Mouse (Mus musculus): ENCODE data around the gene Cd300a. TPM values are rescaled to one million over a fixed set of nuclear protein-coding genes. Genes with fewer than 3 reads are reported as not detected.

Gene Cd300a
- total and polyA plus RNA-seq, 3 experiments: 0.58 TPM; not detected in 2

DNA sequence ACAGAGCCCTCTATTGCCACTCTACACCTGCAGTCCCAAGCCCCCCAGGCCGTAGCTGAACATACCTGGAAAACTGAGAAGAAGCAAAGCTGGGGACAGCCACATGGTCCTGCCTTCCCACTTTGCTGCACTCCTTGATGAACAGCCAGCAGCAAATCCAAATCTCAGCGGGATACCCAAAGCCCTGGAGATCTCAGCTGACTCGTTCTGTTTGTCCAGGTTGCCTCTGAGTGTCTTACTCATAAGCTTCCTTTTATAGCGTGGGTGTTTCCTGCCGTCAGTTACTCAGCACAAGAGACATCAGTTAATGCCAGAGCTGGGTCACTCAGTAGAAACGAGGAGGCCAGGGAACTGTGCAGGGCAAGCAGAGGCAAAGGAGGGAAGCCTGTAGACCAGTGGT is 44.3 kb downstream of the Cd300a start, which contains the start of gene Cd300lb:
Gene Cd300lb, minus strand, starts transcription at position 243 of the 400 bp plus-strand sequence.
- no peak for DNase-seq (ENCODE audit: low read depth, low spot score)
- Histone ChIP-seq H3K9me3 (replicated peaks; ENCODE audit: insufficient read depth, low read length) (no peaks in the 10 kb centered on the region), H3K27me3 (ENCODE audit: control insufficient read depth in 1 of 2, insufficient read depth in 2 of 2, low read length in 2 of 2) (no peaks in the 10 kb centered on the region), H3K4me3 (ENCODE audit: control insufficient read depth in 1 of 2, insufficient read depth in 1 of 2, low read depth in 2 of 2, low read length in 2 of 2) (no peak within 1 kb of the TSS), H3K27ac (ENCODE audit: control insufficient read depth, low read depth, low read length) (no peak within 1 kb of the TSS), H3K4me1 (ENCODE audit: control insufficient read depth in 1 of 2, insufficient read depth in 2 of 2, low read length in 2 of 2) (no peaks in the 10 kb centered on the region), H3K9ac (ENCODE audit: control insufficient read depth, low read depth, low read length, poor library complexity, severe bottlenecking) (no peak within 1 kb of the TSS), H3K36me3 (ENCODE audit: control insufficient read depth in 1 of 2, insufficient read depth in 2 of 2, low read length in 2 of 2) (no peaks in the 10 kb centered on the region), H3K79me2 (ENCODE audit: control insufficient read depth, insufficient read depth, low read length, poor library complexity) (no peaks in the 10 kb centered on the region)
- no peak for TF ChIP-seq MEF2A (IDR thresholded peaks at IDR 0.05; ENCODE audit: extremely low read depth, insufficient replicate concordance, low read depth, low read length, poor library complexity, severe bottlenecking)
- no peak for TF ChIP-seq TAL1 (IDR thresholded peaks at IDR 0.05; ENCODE audit: low read length)
- no peak for TF ChIP-seq ZMIZ1 (IDR thresholded peaks at IDR 0.05; ENCODE audit: low read depth, low read length)
- no peak for TF ChIP-seq ZC3H11A (IDR thresholded peaks at IDR 0.05; ENCODE audit: low read depth, low read length)
- TF ChIP-seq MXI1 (IDR thresholded peaks at IDR 0.05; ENCODE audit: low read depth, low read length): no peak
- TF ChIP-seq ETS1 (IDR thresholded peaks at IDR 0.05; ENCODE audit: low read depth, low read length): no peak
- no peak for TF ChIP-seq RCOR1 (IDR thresholded peaks at IDR 0.05; ENCODE audit: low read depth, low read length)
- no peak for TF ChIP-seq POLR2AphosphoS5 (IDR thresholded peaks at IDR 0.05; ENCODE audit: borderline replicate concordance, low read depth, low read length)
- no peak for TF ChIP-seq MYB (IDR thresholded peaks at IDR 0.05; ENCODE audit: low read depth, low read length)
- no peak for TF ChIP-seq MYC (IDR thresholded peaks at IDR 0.05; ENCODE audit: low read depth, low read length)
- no peak for TF ChIP-seq MAZ (IDR thresholded peaks at IDR 0.05; ENCODE audit: low read depth, low read length)
- TF ChIP-seq ZKSCAN1 (IDR thresholded peaks at IDR 0.05; ENCODE audit: low read depth, low read length): no peak
- no peak for TF ChIP-seq UBTF (IDR thresholded peaks at IDR 0.05; ENCODE audit: borderline replicate concordance, insufficient read depth, low read depth, low read length)
- TF ChIP-seq TCF12 (IDR thresholded peaks at IDR 0.05; ENCODE audit: low read depth, low read length): no peak

Other genes with a start within 250 kb of the Cd300a start
- gene Rpl38, start 221.5 kb upstream of the Cd300a start, total RNA-seq (2012; rRNA removed): 4,892 and 5,142 TPM in 2 replicates
- gene Rpl38, start 221.5 kb upstream of the Cd300a start, polyA plus RNA-seq (2012; ENCODE audit: insufficient read depth in 1 of 2, insufficient read length in 2 of 2, low read depth in 1 of 2, low replicate concordance in 2 of 2, missing spikeins in 1 of 2): 1,000 to 10,000 TPM in 1 of 2 experiments, 100 to 1,000 TPM in 1; 851 to 1,236 TPM
- 9.7 and 10.4 TPM in 2 replicates for gene Ttyh2, start 214.6 kb upstream of the Cd300a start, total RNA-seq (2012; rRNA removed)
- 1 to 10 TPM in 1 of 2 experiments, not detected in 1; 7.2 TPM for gene Ttyh2, start 214.6 kb upstream of the Cd300a start, polyA plus RNA-seq (2012; ENCODE audit: insufficient read depth in 1 of 2, insufficient read length in 2 of 2, low read depth in 1 of 2, low replicate concordance in 2 of 2, missing spikeins in 1 of 2)
- not detected in 2 replicates for gene Dnaic2, start 162.6 kb upstream of the Cd300a start, total RNA-seq (2012; rRNA removed)
- not detected for gene Dnaic2, start 162.6 kb upstream of the Cd300a start, polyA plus RNA-seq (2012; ENCODE audit: insufficient read depth in 1 of 2, insufficient read length in 2 of 2, low read depth in 1 of 2, low replicate concordance in 2 of 2, missing spikeins in 1 of 2)
- gene Kif19a, start 124.7 kb upstream of the Cd300a start, total RNA-seq (2012; rRNA removed): not detected in 2 replicates
- not detected for gene Kif19a, start 124.7 kb upstream of the Cd300a start, polyA plus RNA-seq (2012; ENCODE audit: insufficient read depth in 1 of 2, insufficient read length in 2 of 2, low read depth in 1 of 2, low replicate concordance in 2 of 2, missing spikeins in 1 of 2)
- not detected in 2 replicates for gene Btbd17, start 94.1 kb upstream of the Cd300a start, total RNA-seq (2012; rRNA removed)
- gene Btbd17, start 94.1 kb upstream of the Cd300a start, polyA plus RNA-seq (2012; ENCODE audit: insufficient read depth in 1 of 2, insufficient read length in 2 of 2, low read depth in 1 of 2, low replicate concordance in 2 of 2, missing spikeins in 1 of 2): not detected
- gene Gpr142, start 91.1 kb upstream of the Cd300a start, total RNA-seq (2012; rRNA removed): not detected in 2 replicates
- not detected for gene Gpr142, start 91.1 kb upstream of the Cd300a start, polyA plus RNA-seq (2012; ENCODE audit: insufficient read depth in 1 of 2, insufficient read length in 2 of 2, low read depth in 1 of 2, low replicate concordance in 2 of 2, missing spikeins in 1 of 2)
- not detected in 2 replicates for gene Gprc5c, start 38.9 kb upstream of the Cd300a start, total RNA-seq (2012; rRNA removed)
- not detected for gene Gprc5c, start 38.9 kb upstream of the Cd300a start, polyA plus RNA-seq (2012; ENCODE audit: insufficient read depth in 1 of 2, insufficient read length in 2 of 2, low read depth in 1 of 2, low replicate concordance in 2 of 2, missing spikeins in 1 of 2)
- not detected in 2 replicates for gene Cd300lb, start 44.3 kb downstream of the Cd300a start, total RNA-seq (2012; rRNA removed)
- gene Cd300lb, start 44.3 kb downstream of the Cd300a start, polyA plus RNA-seq (2012; ENCODE audit: insufficient read depth in 1 of 2, insufficient read length in 2 of 2, low read depth in 1 of 2, low replicate concordance in 2 of 2, missing spikeins in 1 of 2): not detected
- gene Cd300c, start 79.1 kb downstream of the Cd300a start, total RNA-seq (2012; rRNA removed): not detected in 2 replicates
- not detected for gene Cd300c, start 79.1 kb downstream of the Cd300a start, polyA plus RNA-seq (2012; ENCODE audit: insufficient read depth in 1 of 2, insufficient read length in 2 of 2, low read depth in 1 of 2, low replicate concordance in 2 of 2, missing spikeins in 1 of 2)
- gene Cd300ld, start 99.9 kb downstream of the Cd300a start, total RNA-seq (2012; rRNA removed): not detected in 2 replicates
- not detected for gene Cd300ld, start 99.9 kb downstream of the Cd300a start, polyA plus RNA-seq (2012; ENCODE audit: insufficient read depth in 1 of 2, insufficient read length in 2 of 2, low read depth in 1 of 2, low replicate concordance in 2 of 2, missing spikeins in 1 of 2)
- not detected in 2 replicates for gene Cd300c2, start 111.8 kb downstream of the Cd300a start, total RNA-seq (2012; rRNA removed)
- gene Cd300c2, start 111.8 kb downstream of the Cd300a start, polyA plus RNA-seq (2012; ENCODE audit: insufficient read depth in 1 of 2, insufficient read length in 2 of 2, low read depth in 1 of 2, low replicate concordance in 2 of 2, missing spikeins in 1 of 2): not detected
- not detected in 2 replicates for gene Cd300ld2, start 126.2 kb downstream of the Cd300a start, total RNA-seq (2012; rRNA removed)
- gene Cd300ld2, start 126.2 kb downstream of the Cd300a start, polyA plus RNA-seq (2012; ENCODE audit: insufficient read depth in 1 of 2, insufficient read length in 2 of 2, low read depth in 1 of 2, low replicate concordance in 2 of 2, missing spikeins in 1 of 2): not detected
- not detected in 2 replicates for gene Cd300ld4, start 137.0 kb downstream of the Cd300a start, total RNA-seq (2012; rRNA removed)
- not detected for gene Cd300ld4, start 137.0 kb downstream of the Cd300a start, polyA plus RNA-seq (2012; ENCODE audit: insufficient read depth in 1 of 2, insufficient read length in 2 of 2, low read depth in 1 of 2, low replicate concordance in 2 of 2, missing spikeins in 1 of 2)
- not detected in 2 replicates for gene Cd300ld5, start 147.7 kb downstream of the Cd300a start, total RNA-seq (2012; rRNA removed)
- not detected for gene Cd300ld5, start 147.7 kb downstream of the Cd300a start, polyA plus RNA-seq (2012; ENCODE audit: insufficient read depth in 1 of 2, insufficient read length in 2 of 2, low read depth in 1 of 2, low replicate concordance in 2 of 2, missing spikeins in 1 of 2)
- gene Cd300ld3, start 158.4 kb downstream of the Cd300a start, total RNA-seq (2012; rRNA removed): not detected in 2 replicates
- gene Cd300ld3, start 158.4 kb downstream of the Cd300a start, polyA plus RNA-seq (2012; ENCODE audit: insufficient read depth in 1 of 2, insufficient read length in 2 of 2, low read depth in 1 of 2, low replicate concordance in 2 of 2, missing spikeins in 1 of 2): not detected
- not detected in 2 replicates for gene Cd300e, start 172.1 kb downstream of the Cd300a start, total RNA-seq (2012; rRNA removed)
- gene Cd300e, start 172.1 kb downstream of the Cd300a start, polyA plus RNA-seq (2012; ENCODE audit: insufficient read depth in 1 of 2, insufficient read length in 2 of 2, low read depth in 1 of 2, low replicate concordance in 2 of 2, missing spikeins in 1 of 2): not detected
- gene Rab37, start 201.4 kb downstream of the Cd300a start, total RNA-seq (2012; rRNA removed): 17.2 and 20.6 TPM in 2 replicates
- gene Rab37, start 201.4 kb downstream of the Cd300a start, polyA plus RNA-seq (2012; ENCODE audit: insufficient read depth in 1 of 2, insufficient read length in 2 of 2, low read depth in 1 of 2, low replicate concordance in 2 of 2, missing spikeins in 1 of 2): 10 to 100 TPM in 1 of 2 experiments, not detected in 1; 14.6 TPM
- 0.12 and 0.26 TPM in 2 replicates for gene Cd300lf, start 244.0 kb downstream of the Cd300a start, total RNA-seq (2012; rRNA removed)
- gene Cd300lf, start 244.0 kb downstream of the Cd300a start, polyA plus RNA-seq (2012; ENCODE audit: insufficient read depth in 1 of 2, insufficient read length in 2 of 2, low read depth in 1 of 2, low replicate concordance in 2 of 2, missing spikeins in 1 of 2): under 1 TPM in 1 of 2 experiments, not detected in 1; 0.46 TPM